Mouse (Mus musculus) kidney, postnatal 10 days (tissue): Measurements from ENCODE around the gene Olfr1039.
"Not testable (repeated sequence)": the region's sequence is repeated elsewhere in the genome, so short reads cannot be mapped to it uniquely, and the experiment has no call there.

Experiments used
- DNase-seq: peaks from one replicate; pipeline ENCODE4 v3.0.0; 2021; ENCODE audit warnings: mixed read lengths

Olfr1039 gene

DNA sequence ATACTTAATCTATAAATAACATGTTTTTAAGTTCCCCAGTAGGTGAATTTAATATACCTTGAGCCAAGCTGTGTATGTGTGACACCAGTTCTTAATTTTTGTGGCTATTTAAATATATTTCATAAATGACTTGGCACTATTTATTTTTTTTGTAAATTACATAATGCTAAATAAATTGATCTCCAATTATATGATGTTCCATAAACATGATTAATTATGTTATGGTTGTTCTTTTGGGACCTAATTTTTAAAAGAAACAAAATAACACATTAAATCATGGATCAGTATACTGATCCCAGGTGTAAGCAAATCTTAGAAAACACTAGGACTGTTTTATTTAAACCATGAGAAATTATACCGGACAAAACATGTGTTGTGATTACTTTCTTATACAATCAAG lies at the start of gene Olfr1039:
Olfr1039 (minus strand) TSS at position 101 of the 400 bp plus-strand sequence.
- DNase-seq = no peak

GRCm38 (mm10) chr2:86179950-86180349 lies 44.2 kb upstream of the Olfr1039 start:
- no peak for DNase-seq

DNA sequence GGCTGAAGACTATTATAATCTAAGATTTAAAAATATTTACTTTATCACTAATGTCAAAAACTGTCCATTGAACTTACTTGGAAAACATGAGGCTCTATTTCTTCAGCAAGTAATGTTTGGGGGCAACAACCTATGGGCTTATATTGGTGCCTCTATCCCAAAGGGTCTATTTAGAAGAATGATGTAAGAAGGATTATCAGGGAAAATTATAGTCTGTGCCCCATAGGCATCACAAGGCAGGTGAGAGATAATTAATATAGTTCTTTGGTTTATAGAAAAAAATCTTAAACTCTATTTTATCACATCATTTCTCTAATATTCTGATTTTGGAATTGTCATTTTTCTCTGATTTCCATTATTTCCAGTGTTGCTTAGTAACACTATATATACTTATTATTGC lies 42.0 kb upstream of the Olfr1039 start, which contains the start of gene Olfr1044:
Olfr1044 (minus strand) TSS at position 101 of the 400 bp plus-strand sequence.
- DNase-seq = no peak

DNA sequence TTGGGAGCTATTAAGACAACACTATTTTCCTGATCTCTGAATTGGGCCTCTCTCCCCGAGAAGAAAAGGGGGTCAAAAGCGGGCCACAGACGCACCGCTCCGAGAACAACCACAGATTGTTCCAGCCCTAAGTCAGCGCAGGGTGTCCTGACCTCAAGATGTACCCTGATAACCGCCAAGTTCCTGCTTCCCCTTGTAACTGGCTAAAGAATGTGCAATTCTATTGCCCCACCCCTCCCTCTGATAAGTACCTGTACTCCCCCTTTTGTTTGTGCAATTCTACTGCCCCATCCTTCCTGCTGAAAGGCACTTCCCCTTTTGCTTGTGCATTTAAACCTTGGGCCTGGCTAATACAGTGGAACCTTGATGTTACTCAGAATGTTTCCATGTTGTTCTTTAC lies 39.7 kb upstream of the Olfr1039 start:
- DNase-seq = not testable (repeated sequence)

- no peak for DNase-seq
These were observed 31.7 kb upstream of the Olfr1039 start, which contains the start of gene Olfr1043 for GRCm38 (mm10) chr2:86167422-86167821. Gene Olfr1043 (minus strand): TSS chr2:86167522.

- no peak for DNase-seq
These were observed 26.0 kb upstream of the Olfr1039 start, which contains the start of gene Olfr1042 for GRCm38 (mm10) chr2:86161738-86162137. Gene Olfr1042 (minus strand): TSS chr2:86161838.

DNA sequence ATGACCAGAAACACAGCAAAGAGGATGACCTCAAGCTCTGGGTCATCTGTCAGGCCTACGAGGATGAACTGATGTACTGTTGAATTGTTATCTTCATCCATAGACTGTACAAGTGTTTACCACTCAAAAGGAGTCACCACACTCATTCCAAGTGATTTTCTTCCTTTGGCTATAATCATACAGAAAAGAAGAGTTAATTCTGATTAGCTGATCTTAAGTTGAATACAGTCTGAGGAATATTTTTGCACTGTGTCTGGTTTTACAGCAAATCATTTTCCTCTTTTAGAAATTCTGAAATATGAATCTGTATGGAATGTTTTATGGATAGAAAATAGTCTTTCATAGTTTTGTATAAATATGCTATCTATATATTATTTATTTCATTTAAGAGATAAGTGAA lies 10.9 kb upstream of the Olfr1039 start, which contains the start of gene Olfr1040:
Olfr1040 (minus strand) TSS at position 101 of the 400 bp plus-strand sequence.
- no peak for DNase-seq

DNA sequence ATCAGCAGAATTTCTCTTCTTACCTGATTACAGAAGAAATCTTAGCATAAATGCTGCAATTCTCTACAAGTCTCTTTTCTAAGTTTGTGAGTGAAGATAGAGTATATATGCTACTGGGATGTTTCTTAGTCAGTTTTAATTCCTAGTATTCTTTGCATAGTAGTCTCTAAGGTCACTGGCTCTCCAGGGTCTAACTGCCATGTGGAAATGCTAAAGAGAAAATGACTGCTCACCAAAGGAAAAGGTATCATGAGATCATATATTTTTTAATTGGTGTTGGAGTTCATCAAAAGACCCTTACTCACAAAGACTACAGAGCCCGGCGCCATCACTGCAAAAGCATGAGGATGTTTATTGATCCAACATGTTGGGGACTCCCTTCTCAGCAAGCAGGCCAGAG lies 48.4 kb downstream of the Olfr1039 start, which contains the start of gene Olfr1037:
Olfr1037 (minus strand) TSS at position 101 of the 400 bp plus-strand sequence.
- DNase-seq = no peak

DNA sequence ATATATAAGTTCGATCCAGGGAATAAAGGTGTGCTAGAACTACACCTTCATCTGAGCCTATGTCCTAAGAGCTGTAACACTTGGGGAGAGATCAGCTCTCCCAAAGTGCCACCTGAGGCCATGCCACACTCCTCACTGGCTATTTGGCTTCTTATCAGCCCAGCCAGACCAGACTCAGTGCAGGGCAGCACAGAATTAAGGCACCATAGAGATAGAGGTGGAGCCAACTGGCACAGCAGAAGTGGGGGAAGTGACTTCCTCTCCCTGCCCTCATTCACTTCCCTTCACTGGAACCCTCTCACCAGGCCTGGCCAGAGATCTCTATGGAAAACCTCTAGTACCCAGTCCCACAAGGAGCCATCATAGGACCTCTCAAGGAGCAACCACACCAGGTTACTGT lies 55.2 kb downstream of the Olfr1039 start:
- not testable (repeated sequence) for DNase-seq
